Mouse (Mus musculus): Measurements from ENCODE around the gene Cdk6.

GRCm38 (mm10) chr5:3494452-3495187 is 153.3 kb downstream of the Cdk6 start:
- TF ChIP-seq TCF12 (IDR thresholded peaks at IDR 0.05; ENCODE audit: insufficient read depth, poor library complexity, severe bottlenecking) (peak; percentile 37), MYOG (IDR thresholded peaks at IDR 0.05; ENCODE audit: control insufficient read depth in 1 of 3, insufficient read depth in 1 of 3, insufficient read length in 2 of 3, low read depth in 2 of 3) (peak in 1 of 3 experiments; percentile 14), E2F4 (IDR thresholded peaks at IDR 0.05; ENCODE audit: insufficient read depth) (no peak), POLR2A (IDR thresholded peaks at IDR 0.05; ENCODE audit: insufficient read length, low read depth) (no peak), MYOD1 (IDR thresholded peaks at IDR 0.05; ENCODE audit: control insufficient read depth in 1 of 3, insufficient read length in 2 of 3, low read depth in 2 of 3) (peak; percentile 61 to 76 (median 67))

All from myocyte (in vitro differentiated cells).